Mouse (Mus musculus): ENCODE measurements around the gene Zfp687. TPM values are rescaled to one million over a fixed set of nuclear protein-coding genes. Genes with fewer than 3 reads are reported as not detected.

The Zfp687 gene
- polyA plus RNA-seq, 1 experiment from 2014 or later = 18.7 TPM

- no peak overlapping the region for H3K4me3 ChIP-seq (ENCODE audit: low read depth, low read length)
- H3K27ac ChIP-seq (ENCODE audit: low read length) = no peak overlapping the region
- no peak overlapping the region for H3K4me2 ChIP-seq (ENCODE audit: low read length)
- H3K9ac ChIP-seq (ENCODE audit: low read depth, low read length) = no peak overlapping the region
- WGBS = 43% methylated on average over 8 of the region's 8 CpGs
- ATAC-seq = no peak
- no peaks in the 10 kb centered on the region for H3K27me3 ChIP-seq (ENCODE audit: control insufficient read depth, insufficient read depth, low read depth, low read length)
- no peaks in the 10 kb centered on the region for H3K9me3 ChIP-seq (replicated peaks; ENCODE audit: control insufficient read depth, low read length, poor library complexity, severe bottlenecking)
- peaks cover 9% of the 10 kb centered on the region for H3K4me1 ChIP-seq (ENCODE audit: control insufficient read depth, insufficient read depth, low read length)
- H3K36me3 ChIP-seq (ENCODE audit: control insufficient read depth, insufficient read depth, low read length) = peaks cover 19% of the 10 kb centered on the region
Measured at GRCm38 (mm10) chr3:94959871-94960270, 55.4 kb downstream of the Zfp687 start.

GRCm38 (mm10) chr3:94958295-94958694 lies 57.0 kb downstream of the Zfp687 start:
- no peak overlapping the region for H3K9ac ChIP-seq (ENCODE audit: low read depth, low read length)
- no peak overlapping the region for H3K27ac ChIP-seq (ENCODE audit: low read length)
- peaks cover 19% of the 10 kb centered on the region for H3K36me3 ChIP-seq (ENCODE audit: control insufficient read depth, insufficient read depth, low read length)
- no peak for ATAC-seq
- WGBS = 93% methylated on average over 8 of the region's 8 CpGs
- no peak overlapping the region for H3K4me2 ChIP-seq (ENCODE audit: low read length)
- H3K9me3 ChIP-seq (replicated peaks; ENCODE audit: control insufficient read depth, low read length, poor library complexity, severe bottlenecking) = no peaks in the 10 kb centered on the region
- peaks cover 12% of the 10 kb centered on the region for H3K4me1 ChIP-seq (ENCODE audit: control insufficient read depth, insufficient read depth, low read length)
- H3K4me3 ChIP-seq (ENCODE audit: low read depth, low read length) = no peak overlapping the region
- H3K27me3 ChIP-seq (ENCODE audit: control insufficient read depth, insufficient read depth, low read depth, low read length) = no peaks in the 10 kb centered on the region

Small RNA genes lying within 50 kb of the gene (microRNA-seq; reads per million reads assigned to microRNA genes)
- gene Mir7013 = 0.69 reads per million

Other genes starting within 250 kb of the Zfp687 start
- 14.2 and 16.9 TPM in 2 replicates for gene Cgn, start 229.0 kb downstream of the Zfp687 start, polyA plus RNA-seq (2015; fragmentation: Nextera tagmentation; extraction: Ambion mirVana)
- 21.1 and 23.5 TPM in 2 replicates for gene Pogz, start 177.9 kb downstream of the Zfp687 start, polyA plus RNA-seq (2015; fragmentation: Nextera tagmentation; extraction: Ambion mirVana)
- 322 and 353 TPM in 2 replicates for gene Psmb4, start 128.5 kb downstream of the Zfp687 start, polyA plus RNA-seq (2015; fragmentation: Nextera tagmentation; extraction: Ambion mirVana)
- gene Selenbp1, start 82.4 kb downstream of the Zfp687 start, polyA plus RNA-seq (2015; fragmentation: Nextera tagmentation; extraction: Ambion mirVana) = 10.8 and 12.4 TPM in 2 replicates
- 6.2 and 7.5 TPM in 2 replicates for gene Rfx5, start 61.4 kb downstream of the Zfp687 start, polyA plus RNA-seq (2015; fragmentation: Nextera tagmentation; extraction: Ambion mirVana)
- gene Pi4kb, start 40.7 kb downstream of the Zfp687 start, polyA plus RNA-seq (2015; fragmentation: Nextera tagmentation; extraction: Ambion mirVana) = 21.1 and 22.4 TPM in 2 replicates
- 253 and 254 TPM in 2 replicates for gene Psmd4, start 27.2 kb upstream of the Zfp687 start, polyA plus RNA-seq (2015; fragmentation: Nextera tagmentation; extraction: Ambion mirVana)
- gene Pip5k1a, start 91.5 kb upstream of the Zfp687 start, polyA plus RNA-seq (2015; fragmentation: Nextera tagmentation; extraction: Ambion mirVana) = 15.0 and 17.0 TPM in 2 replicates
- 170 and 184 TPM in 2 replicates for gene Vps72, start 95.6 kb upstream of the Zfp687 start, polyA plus RNA-seq (2015; fragmentation: Nextera tagmentation; extraction: Ambion mirVana)
- 1.1 TPM in 2 replicates for gene Tmod4, start 109.0 kb upstream of the Zfp687 start, polyA plus RNA-seq (2015; fragmentation: Nextera tagmentation; extraction: Ambion mirVana)
- gene Scnm1, start 118.6 kb upstream of the Zfp687 start, polyA plus RNA-seq (2015; fragmentation: Nextera tagmentation; extraction: Ambion mirVana) = 79.5 and 79.8 TPM in 2 replicates
- gene Lysmd1, start 118.6 kb upstream of the Zfp687 start, polyA plus RNA-seq (2015; fragmentation: Nextera tagmentation; extraction: Ambion mirVana) = 53.8 and 57.6 TPM in 2 replicates
- gene Tnfaip8l2, start 126.9 kb upstream of the Zfp687 start, polyA plus RNA-seq (2015; fragmentation: Nextera tagmentation; extraction: Ambion mirVana) = 2.6 and 3.2 TPM in 2 replicates
- gene Sema6c, start 145.0 kb upstream of the Zfp687 start, polyA plus RNA-seq (2015; fragmentation: Nextera tagmentation; extraction: Ambion mirVana) = 18.9 and 20.9 TPM in 2 replicates
- gene Gabpb2, start 202.5 kb upstream of the Zfp687 start, polyA plus RNA-seq (2015; fragmentation: Nextera tagmentation; extraction: Ambion mirVana) = 2.4 and 3.0 TPM in 2 replicates
- gene Cdc42se1, start 213.3 kb upstream of the Zfp687 start, polyA plus RNA-seq (2015; fragmentation: Nextera tagmentation; extraction: Ambion mirVana) = 46.6 and 50.9 TPM in 2 replicates
- 336 and 438 TPM in 2 replicates for gene Mllt11, start 216.7 kb upstream of the Zfp687 start, polyA plus RNA-seq (2015; fragmentation: Nextera tagmentation; extraction: Ambion mirVana)
- gene Gm128, start 226.2 kb upstream of the Zfp687 start, polyA plus RNA-seq (2015; fragmentation: Nextera tagmentation; extraction: Ambion mirVana) = 0.21 and 0.24 TPM in 2 replicates
- 0.30 TPM in 1 of 2 replicates, not detected in the other for gene Bnipl, start 235.7 kb upstream of the Zfp687 start, polyA plus RNA-seq (2015; fragmentation: Nextera tagmentation; extraction: Ambion mirVana)

Data from midbrain, embryonic 16.5 days (tissue).